Mouse (Mus musculus): Measurements from ENCODE around the gene Ghdc.

DNA sequence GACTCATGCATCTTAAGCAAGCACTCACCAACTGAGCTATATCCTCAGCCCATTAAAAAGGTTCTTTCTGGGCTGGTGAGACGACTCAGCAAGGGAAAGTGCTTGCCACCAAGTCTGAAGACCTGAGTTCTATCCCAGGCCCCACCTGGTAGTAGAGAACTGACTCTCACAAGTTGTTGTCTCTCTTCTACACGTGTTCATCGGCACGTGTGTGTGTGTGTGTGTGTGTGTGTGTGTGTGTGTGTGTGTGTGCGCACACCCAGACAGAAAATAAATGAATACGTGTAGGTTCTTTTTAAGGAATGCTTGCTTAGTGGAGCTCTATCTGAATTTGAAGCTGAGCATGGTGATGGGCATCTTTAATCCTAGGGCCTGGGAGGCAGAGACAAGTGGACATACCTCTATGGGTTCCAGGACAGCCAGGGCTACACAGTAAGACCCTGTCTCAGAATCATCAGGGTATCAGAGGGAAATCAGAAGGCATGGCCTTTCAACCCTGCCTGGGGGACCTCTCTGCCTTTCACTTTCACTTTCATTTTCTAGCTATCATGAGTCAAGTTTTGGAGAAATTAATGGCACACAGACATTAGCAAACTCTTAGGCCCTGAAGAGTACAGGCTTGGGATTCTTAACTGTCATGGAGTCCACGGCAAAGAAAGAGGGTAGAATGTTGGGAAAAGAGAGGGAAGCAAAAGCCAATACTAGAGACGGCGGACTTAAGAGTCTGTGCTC, 35.5 kb downstream of the Ghdc start:
- TF ChIP-seq CTCF (IDR thresholded peaks at IDR 0.05; ENCODE audit: low read depth, low read length) = no peak
- TF ChIP-seq GATA1 (IDR thresholded peaks at IDR 0.05; ENCODE audit: borderline replicate concordance, low read length) = no peak
